Comparison of ENCODE assay signal across 28 mouse cellular contexts in genomic region chr13:38028407-38028806, GRCm38 (mm10). TPM values are rescaled to one million over a fixed set of nuclear protein-coding genes. Genes with fewer than 3 reads are reported as not detected.
DNase-seq lines count a peak whose midpoint lies in the region; ATAC-seq and TF ChIP-seq lines count a peak whose summit lies in the region.
"Had no signal": no experiment of that assay in that cellular context is flagged by ENCODE, and none has a peak within 500 bp of the region (broad histone marks: within the 10 kb centered on the region; RNA-seq: fewer than 3 reads in every experiment).

No protein-coding gene starts in this region.

- no peak overlapping the region for H3K4me2 ChIP-seq in liver, postnatal 0 days (ENCODE audit: low read depth, low read length)
- H3K4me2 ChIP-seq in CH12.LX (ENCODE audit: insufficient read depth, low read depth, poor library complexity, severe bottlenecking) = peak overlapping the region; percentile 78; the same call in 1 of the 2 replicates
- H3K4me2 ChIP-seq: embryonic facial prominence, embryonic 12.5 days; embryonic facial prominence, embryonic 15.5 days; heart, embryonic 12.5 days; heart, embryonic 15.5 days; hindbrain, embryonic 12.5 days; intestine, embryonic 15.5 days had no signal

- no peak for ATAC-seq in liver, postnatal 0 days
- 0 out of 2 replicates have a peak, but pooled peaks have one; percentile 19 for ATAC-seq in common myeloid progenitor, adult 5-6 weeks (replicated peaks; ENCODE audit: low read depth, poor library complexity, severe bottlenecking)
- peak; percentile 5; the same call in 1 of the 2 replicates for ATAC-seq in neutrophil, adult 5-6 weeks (ENCODE audit: extremely low read depth, insufficient number of reproducible peaks, low FRiP score, poor library complexity, severe bottlenecking)
- ATAC-seq: CD4-positive, CD25-positive, alpha-beta regulatory T cell, adult 4 months; forebrain, embryonic 14.5 days; forebrain, postnatal 0 days; hindbrain, embryonic 16.5 days; intestine, embryonic 15.5 days; Patski had no signal

- DNase-seq in liver, postnatal 0 days = no peak
- DNase-seq in liver (no peak), CH12.LX (ENCODE audit: extremely low read depth) (peak; percentile 61)
- no peak for DNase-seq in layer of hippocampus, adult 9-11 months
- no peak for DNase-seq in heart, postnatal 4 days
- DNase-seq in cerebellum, adult 9-11 months = no peak
- DNase-seq: adrenal gland, postnatal 10 days; adrenal gland, postnatal 36 days; cerebellum, adult 11 months; cerebellum, adult 8-10 months; cerebellum, postnatal 14 days; forebrain, postnatal 0 days; gastrocnemius, adult 2 months; gastrocnemius, postnatal 14 days; heart, adult 18-20 months; heart, postnatal 10 days had no signal

- no peak; the same call in 1 of the 2 replicates for TF ChIP-seq POLR2A in CH12.LX (IDR thresholded peaks at IDR 0.05; ENCODE audit: low read depth, low read length)

- no peak overlapping the region for H3K4me3 ChIP-seq in liver, postnatal 0 days (ENCODE audit: low read depth, low read length)
- no peak overlapping the region for H3K4me3 ChIP-seq in CH12.LX (replicated peaks in 1 of 3; ENCODE audit: low read depth in 2 of 3, low read length in 2 of 3, poor library complexity in 1 of 3)
- H3K4me3 ChIP-seq: embryonic facial prominence, embryonic 12.5 days; embryonic facial prominence, embryonic 15.5 days; gastrocnemius, adult 2 months; heart, embryonic 12.5 days; heart, embryonic 15.5 days; hindbrain, embryonic 12.5 days; intestine, embryonic 15.5 days had no signal

- dilution Hi-C loops in CH12.LX (cut with MboI; ENCODE audit: extremely low pct_ligation_motif_present, extremely low pct_unique_long_range_greater_than_20kb, low sequenced_read_pairs) = no loop called here

- H3K9me3 ChIP-seq in liver, postnatal 0 days (ENCODE audit: low read length) = no peaks in the 10 kb centered on the region
- H3K9me3 ChIP-seq in CH12.LX (replicated peaks; ENCODE audit: low read length) = peaks cover 6% of the 10 kb centered on the region
- H3K9me3 ChIP-seq: embryonic facial prominence, embryonic 12.5 days; embryonic facial prominence, embryonic 15.5 days; heart, embryonic 12.5 days; heart, embryonic 15.5 days; hindbrain, embryonic 12.5 days; intestine, embryonic 15.5 days had no signal

- no peaks in the 10 kb centered on the region for H3K36me3 ChIP-seq in liver, postnatal 0 days (replicated peaks; ENCODE audit: insufficient read depth, low read length)
- peaks cover 0 to 3% of the 10 kb centered on the region in 2 experiments for H3K36me3 ChIP-seq in CH12.LX (replicated peaks in 1 of 2; ENCODE audit: control insufficient read depth in 1 of 2, insufficient read depth in 1 of 2, low read length in 1 of 2)
- H3K36me3 ChIP-seq: embryonic facial prominence, embryonic 12.5 days; embryonic facial prominence, embryonic 15.5 days; heart, embryonic 12.5 days; heart, embryonic 15.5 days; hindbrain, embryonic 12.5 days; intestine, embryonic 15.5 days had no signal

- no peaks in the 10 kb centered on the region for H3K27me3 ChIP-seq in liver, postnatal 0 days (ENCODE audit: insufficient read depth, low read length)
- no peaks in the 10 kb centered on the region for H3K27me3 ChIP-seq in CH12.LX (replicated peaks)
- H3K27me3 ChIP-seq: embryonic facial prominence, embryonic 12.5 days; embryonic facial prominence, embryonic 15.5 days; heart, embryonic 12.5 days; heart, embryonic 15.5 days; hindbrain, embryonic 12.5 days; intestine, embryonic 15.5 days; Patski had no signal

- no peak for TF ChIP-seq EP300 in liver, postnatal 0 days (IDR thresholded peaks at IDR 0.05; ENCODE audit: low read depth)
- TF ChIP-seq EP300 in CH12.LX (IDR thresholded peaks at IDR 0.05; ENCODE audit: low read length) = no peak

- peak overlapping the region; percentile 18 for H3K27ac ChIP-seq in liver, postnatal 0 days (ENCODE audit: low read depth)
- peak overlapping the region; percentile 73 for H3K27ac ChIP-seq in CH12.LX (ENCODE audit: insufficient read depth, low read depth)
- H3K27ac ChIP-seq: embryonic facial prominence, embryonic 12.5 days; embryonic facial prominence, embryonic 15.5 days; gastrocnemius, adult 2 months; heart, embryonic 15.5 days; hindbrain, embryonic 12.5 days; intestine, embryonic 15.5 days had no signal

- no peak for TF ChIP-seq CTCF in liver, postnatal 0 days (IDR thresholded peaks at IDR 0.05; ENCODE audit: low read depth)
- TF ChIP-seq CTCF in CH12.LX (conservative IDR thresholded peaks at IDR 0.05 in 1 of 2, IDR thresholded peaks at IDR 0.05 in 1 of 2; ENCODE audit: low read depth in 2 of 2, low read length in 2 of 2) = no peak

- H3K79me2 ChIP-seq in CH12.LX (replicated peaks; ENCODE audit: control insufficient read depth, extremely low read depth, insufficient read depth, poor library complexity, severe bottlenecking) = no peaks in the 10 kb centered on the region

- WGBS in liver, postnatal 0 days (ENCODE audit: insufficient replicate concordance) = 62% methylated on average over 4 of the region's 4 CpGs

- no peaks in the 10 kb centered on the region; the same call in 1 of the 2 replicates for H3K4me1 ChIP-seq in liver, postnatal 0 days (ENCODE audit: insufficient read depth)
- peaks cover 4 to 29% of the 10 kb centered on the region in 2 experiments; a peak in 3 of 4 replicates for H3K4me1 ChIP-seq in CH12.LX (ENCODE audit: control insufficient read depth in 1 of 2, insufficient read depth in 2 of 2)
- H3K4me1 ChIP-seq: embryonic facial prominence, embryonic 12.5 days; embryonic facial prominence, embryonic 15.5 days; heart, embryonic 15.5 days; hindbrain, embryonic 12.5 days; intestine, embryonic 15.5 days had no signal

- in situ Hi-C loops in CH12.LX (cut with MboI; ENCODE audit: low pct_ligation_motif_present, low pct_unique_long_range_greater_than_20kb, low sequenced_read_pairs) = no loop called here

- no peak for TF ChIP-seq RAD21 in CH12.LX (IDR thresholded peaks at IDR 0.05; ENCODE audit: low read depth, low read length)

- no peak overlapping the region for H3K9ac ChIP-seq in liver, postnatal 0 days (replicated peaks)
- peak overlapping the region; percentile 37; the same call in 1 of the 2 replicates for H3K9ac ChIP-seq in CH12.LX (ENCODE audit: insufficient read depth, low read depth)
- H3K9ac ChIP-seq: embryonic facial prominence, embryonic 12.5 days; embryonic facial prominence, embryonic 15.5 days; forebrain, postnatal 0 days; heart, embryonic 12.5 days; heart, embryonic 15.5 days; hindbrain, embryonic 12.5 days; intestine, embryonic 15.5 days had no signal

TF ChIP-seq in CH12.LX, 34 proteins besides CTCF, POLR2A, EP300 and RAD21 (continues in another document):
- TF ChIP-seq TCF12 (IDR thresholded peaks at IDR 0.05; ENCODE audit: low read depth, low read length) = no peak
- TF ChIP-seq ZC3H11A (IDR thresholded peaks at IDR 0.05; ENCODE audit: low read depth, low read length) = no peak
- TF ChIP-seq SIN3A (IDR thresholded peaks at IDR 0.05; ENCODE audit: low read length) = no peak
- TF ChIP-seq HCFC1 (IDR thresholded peaks at IDR 0.05; ENCODE audit: low read depth, low read length) = no peak
- no peak for TF ChIP-seq KAT2A (IDR thresholded peaks at IDR 0.05; ENCODE audit: insufficient replicate concordance, low read length)
- TF ChIP-seq IRF4 (IDR thresholded peaks at IDR 0.05; ENCODE audit: low read depth, low read length) = no peak
- TF ChIP-seq NELFE (IDR thresholded peaks at IDR 0.05; ENCODE audit: low read depth, low read length) = no peak
- TF ChIP-seq ZNF384 (IDR thresholded peaks at IDR 0.05; ENCODE audit: low read depth, low read length) = no peak
- peak; percentile 48 for TF ChIP-seq USF1 (IDR thresholded peaks at IDR 0.05; ENCODE audit: low read depth, low read length)
- peak; percentile 65 for TF ChIP-seq USF2 (conservative IDR thresholded peaks at IDR 0.05; ENCODE audit: low read depth, low read length)
- no peak for TF ChIP-seq MAFK (IDR thresholded peaks at IDR 0.05; ENCODE audit: insufficient replicate concordance, low read length)
- TF ChIP-seq MXI1 (IDR thresholded peaks at IDR 0.05; ENCODE audit: low read depth, low read length) = no peak
- no peak for TF ChIP-seq UBTF (IDR thresholded peaks at IDR 0.05; ENCODE audit: low read depth, low read length)
- no peak for TF ChIP-seq GABPA (IDR thresholded peaks at IDR 0.05; ENCODE audit: insufficient replicate concordance, low read depth, low read length)
- TF ChIP-seq RCOR1 (conservative IDR thresholded peaks at IDR 0.05; ENCODE audit: low read depth, low read length) = no peak; the same call in 1 of the 2 replicates
- TF ChIP-seq POLR2AphosphoS2 (IDR thresholded peaks at IDR 0.05; ENCODE audit: low read depth, low read length) = no peak
- TF ChIP-seq JUND (conservative IDR thresholded peaks at IDR 0.05; ENCODE audit: low read depth, low read length) = no peak
- peak; percentile 60 for TF ChIP-seq ETS1 (conservative IDR thresholded peaks at IDR 0.05; ENCODE audit: low read depth, low read length)
- peak; percentile 66 for TF ChIP-seq MAX (IDR thresholded peaks at IDR 0.05; ENCODE audit: low read length)
- TF ChIP-seq MEF2A (IDR thresholded peaks at IDR 0.05; ENCODE audit: borderline replicate concordance, low read depth, low read length) = no peak
- TF ChIP-seq SMC3 (IDR thresholded peaks at IDR 0.05; ENCODE audit: low read depth, low read length) = no peak

RNA-seq across cellular contexts. Expression of gene Riok1, which starts 8.4 kb away (rescaled TPM):
- 13.4 and 14.6 TPM in 2 replicates for polyA plus RNA-seq in liver, postnatal 0 days (2015; fragmentation: Nextera tagmentation; extraction: Ambion mirVana)
- total RNA-seq in CH12.LX (2012; rRNA removed) = 33.9 and 42.6 TPM in 2 replicates
- 67.0 and 70.9 TPM in 2 replicates for total RNA-seq in CH12.LX (2014; rRNA removed)
- polyA plus RNA-seq in CH12.LX (2012; ENCODE audit: insufficient read length, low read depth) = 52.2 and 52.4 TPM in 2 replicates
- 107 and 121 TPM in 2 replicates for total RNA-seq in common myeloid progenitor, adult 5-6 weeks (2017)
- total RNA-seq in neutrophil, adult 5-6 weeks (2017) = 114 and 138 TPM in 2 replicates
- total RNA-seq in heart, postnatal 4 days (2021) = 10 to 100 TPM; 20.7 to 20.8 TPM

RNA-seq across cellular contexts. Expression of gene Cage1, which starts 8.5 kb away (rescaled TPM):
- polyA plus RNA-seq in liver, postnatal 0 days (2015; fragmentation: Nextera tagmentation; extraction: Ambion mirVana) = 0.69 and 0.76 TPM in 2 replicates
- total RNA-seq in CH12.LX (2012; rRNA removed) (1.1 and 1.2 TPM in 2 replicates), CH12.LX (2014; rRNA removed) (1.3 and 1.6 TPM in 2 replicates)
- 1.4 and 1.5 TPM in 2 replicates for polyA plus RNA-seq in CH12.LX (2012; ENCODE audit: insufficient read length, low read depth)
- total RNA-seq in common myeloid progenitor, adult 5-6 weeks (2017) = 2.5 and 3.7 TPM in 2 replicates
- 4.5 and 4.9 TPM in 2 replicates for total RNA-seq in neutrophil, adult 5-6 weeks (2017)
- total RNA-seq in heart, postnatal 4 days (2021) = 1 to 10 TPM; 1.9 to 2.2 TPM

RNA-seq across cellular contexts. Expression of gene Ssr1, which starts 34.4 kb away (rescaled TPM):
- 48.9 and 55.1 TPM in 2 replicates for polyA plus RNA-seq in liver, postnatal 0 days (2015; fragmentation: Nextera tagmentation; extraction: Ambion mirVana)
- total RNA-seq in CH12.LX (2012; rRNA removed) (67.1 and 85.9 TPM in 2 replicates), CH12.LX (2014; rRNA removed) (145 and 150 TPM in 2 replicates)
- 163 and 167 TPM in 2 replicates for polyA plus RNA-seq in CH12.LX (2012; ENCODE audit: insufficient read length, low read depth)
- total RNA-seq in common myeloid progenitor, adult 5-6 weeks (2017) = 123 and 138 TPM in 2 replicates
- total RNA-seq in neutrophil, adult 5-6 weeks (2017) = 38.7 and 50.6 TPM in 2 replicates
- total RNA-seq in heart, postnatal 4 days (2021) = 10 to 100 TPM; 93.1 to 98.7 TPM
